Mouse (Mus musculus): ENCODE measurements around the gene Mrpl51. TPM values are rescaled to one million over a fixed set of nuclear protein-coding genes. Genes with fewer than 3 reads are reported as not detected.

Mrpl51 gene
- total RNA-seq, 1 experiment: 184 TPM

DNA sequence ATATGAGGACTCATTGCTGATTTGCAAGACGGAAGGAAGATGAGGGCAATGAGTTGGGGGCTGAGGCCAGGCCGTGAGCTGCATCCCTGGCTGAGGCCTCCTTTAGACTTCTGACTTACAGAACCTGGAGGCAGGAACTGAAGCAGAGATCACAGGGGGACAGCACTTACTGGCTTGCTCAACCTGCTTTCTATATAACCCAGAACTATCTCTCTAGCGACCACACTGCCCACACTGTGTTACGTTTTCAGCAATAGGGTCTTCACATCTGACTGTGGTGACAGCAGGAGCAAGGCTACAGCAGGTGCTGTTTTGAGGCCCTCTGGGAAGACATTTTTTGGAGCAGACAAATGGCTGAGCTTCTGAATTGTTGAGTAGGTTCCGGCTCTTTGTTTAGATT is 49.0 kb downstream of the Mrpl51 start:
- no peaks in the 10 kb centered on the region for H3K36me3 ChIP-seq (ENCODE audit: control insufficient read depth, insufficient read depth, low read length, poor library complexity, severe bottlenecking)
- TF ChIP-seq MAFK (IDR thresholded peaks at IDR 0.05; ENCODE audit: insufficient read depth, low read depth, low read length) (no peak), ZNF384 (IDR thresholded peaks at IDR 0.05; ENCODE audit: low read depth, low read length) (no peak), ZC3H11A (IDR thresholded peaks at IDR 0.05; ENCODE audit: borderline replicate concordance, low read depth, low read length) (no peak), CHD2 (IDR thresholded peaks at IDR 0.05; ENCODE audit: low read depth, low read length) (no peak), HCFC1 (IDR thresholded peaks at IDR 0.05; ENCODE audit: borderline replicate concordance, insufficient read depth, low read length) (no peak)
- in situ Hi-C loops (cut with MboI; ENCODE audit: low sequenced_read_pairs in 2 of 2, unreplicated experiment in 2 of 2): no loop called here
- no peak overlapping the region for H3K27ac ChIP-seq (ENCODE audit: insufficient read depth, low read depth, low read length, poor library complexity, severe bottlenecking)
- H3K9ac ChIP-seq (ENCODE audit: insufficient read depth, low read depth, low read length, poor library complexity, severe bottlenecking): no peak overlapping the region
- H3K9me3 ChIP-seq (ENCODE audit: control insufficient read depth, insufficient read depth, low read depth, low read length): no peaks in the 10 kb centered on the region
- peaks cover 0 to 3% of the 10 kb centered on the region in 2 experiments; a peak in 1 of 4 replicates for H3K4me1 ChIP-seq (ENCODE audit: control insufficient read depth in 2 of 2, insufficient read depth in 2 of 2, low read length in 2 of 2, poor library complexity in 1 of 2)
- DNase-seq (ENCODE audit: low read depth, low spot score): no peak
- H3K4me3 ChIP-seq (ENCODE audit: insufficient read depth in 1 of 2, low read depth in 1 of 2, low read length in 2 of 2, poor library complexity in 1 of 2, severe bottlenecking in 1 of 2): no peak overlapping the region

DNA sequence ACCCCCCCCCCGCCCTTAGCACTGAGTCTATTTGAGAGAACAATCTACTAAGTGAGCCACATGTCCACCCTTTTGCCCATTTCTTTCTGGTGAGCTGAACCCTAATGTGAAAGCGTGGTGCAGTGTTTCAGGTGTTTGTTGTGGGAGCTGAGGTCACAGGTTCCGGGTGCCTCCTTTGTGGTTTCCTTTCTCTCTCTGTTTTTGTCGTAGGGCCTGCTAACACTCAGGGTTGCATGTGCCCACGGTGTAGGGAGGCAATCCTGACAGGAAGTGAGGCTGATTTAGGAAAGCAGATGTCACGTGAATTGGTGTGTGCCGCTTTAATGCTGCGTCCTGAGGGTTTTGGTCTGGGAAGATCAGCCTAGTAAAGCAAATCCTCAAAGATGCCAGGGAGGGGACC is 50.0 kb downstream of the Mrpl51 start:
- no peak for DNase-seq (ENCODE audit: low read depth, low spot score)
- no peaks in the 10 kb centered on the region for H3K4me1 ChIP-seq (ENCODE audit: control insufficient read depth in 2 of 2, insufficient read depth in 2 of 2, low read length in 2 of 2, poor library complexity in 1 of 2)
- in situ Hi-C loops (cut with MboI; ENCODE audit: low sequenced_read_pairs in 2 of 2, unreplicated experiment in 2 of 2): no loop called here
- H3K4me3 ChIP-seq (ENCODE audit: insufficient read depth in 1 of 2, low read depth in 1 of 2, low read length in 2 of 2, poor library complexity in 1 of 2, severe bottlenecking in 1 of 2): no peak overlapping the region
- TF ChIP-seq ZC3H11A (IDR thresholded peaks at IDR 0.05; ENCODE audit: borderline replicate concordance, low read depth, low read length): no peak
- no peak for TF ChIP-seq HCFC1 (IDR thresholded peaks at IDR 0.05; ENCODE audit: borderline replicate concordance, insufficient read depth, low read length)
- TF ChIP-seq CHD2 (IDR thresholded peaks at IDR 0.05; ENCODE audit: low read depth, low read length): no peak
- TF ChIP-seq MAFK (IDR thresholded peaks at IDR 0.05; ENCODE audit: insufficient read depth, low read depth, low read length): no peak
- no peaks in the 10 kb centered on the region for H3K36me3 ChIP-seq (ENCODE audit: control insufficient read depth, insufficient read depth, low read length, poor library complexity, severe bottlenecking)
- H3K9ac ChIP-seq (ENCODE audit: insufficient read depth, low read depth, low read length, poor library complexity, severe bottlenecking): no peak overlapping the region
- no peak overlapping the region for H3K27ac ChIP-seq (ENCODE audit: insufficient read depth, low read depth, low read length, poor library complexity, severe bottlenecking)
- no peaks in the 10 kb centered on the region for H3K9me3 ChIP-seq (ENCODE audit: control insufficient read depth, insufficient read depth, low read depth, low read length)

DNA sequence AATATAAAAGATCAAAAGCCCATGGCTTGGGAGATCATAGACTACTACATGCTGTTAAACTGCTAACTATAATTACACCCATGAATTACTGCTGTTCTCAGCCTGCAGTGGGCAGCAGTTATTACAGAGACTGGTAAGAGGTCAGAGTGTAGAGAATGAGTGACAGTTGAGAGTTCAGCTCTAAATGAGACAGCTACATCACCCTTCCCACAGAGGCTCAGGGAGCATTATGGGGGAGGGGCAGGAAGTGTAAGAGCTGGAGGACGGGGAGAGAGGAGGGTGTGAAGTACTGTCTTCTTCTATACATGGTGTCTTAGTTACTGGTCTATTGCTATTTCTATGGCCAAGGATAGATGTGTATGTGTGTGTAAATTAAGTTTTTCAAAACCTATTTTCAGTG is 53.0 kb downstream of the Mrpl51 start:
- Histone ChIP-seq H3K9ac (ENCODE audit: insufficient read depth, low read depth, low read length, poor library complexity, severe bottlenecking) (no peak overlapping the region), H3K36me3 (ENCODE audit: control insufficient read depth, insufficient read depth, low read length, poor library complexity, severe bottlenecking) (no peaks in the 10 kb centered on the region), H3K9me3 (ENCODE audit: control insufficient read depth, insufficient read depth, low read depth, low read length) (no peaks in the 10 kb centered on the region), H3K4me3 (ENCODE audit: insufficient read depth in 1 of 2, low read depth in 1 of 2, low read length in 2 of 2, poor library complexity in 1 of 2, severe bottlenecking in 1 of 2) (no peak overlapping the region), H3K27ac (ENCODE audit: insufficient read depth, low read depth, low read length, poor library complexity, severe bottlenecking) (no peak overlapping the region), H3K4me1 (ENCODE audit: control insufficient read depth in 2 of 2, insufficient read depth in 2 of 2, low read length in 2 of 2, poor library complexity in 1 of 2) (no peaks in the 10 kb centered on the region)
- in situ Hi-C loops (cut with MboI; ENCODE audit: low sequenced_read_pairs in 2 of 2, unreplicated experiment in 2 of 2): no loop called here
- TF ChIP-seq MAFK (IDR thresholded peaks at IDR 0.05; ENCODE audit: insufficient read depth, low read depth, low read length): no peak
- no peak for TF ChIP-seq HCFC1 (IDR thresholded peaks at IDR 0.05; ENCODE audit: borderline replicate concordance, insufficient read depth, low read length)
- TF ChIP-seq CHD2 (IDR thresholded peaks at IDR 0.05; ENCODE audit: low read depth, low read length): no peak
- TF ChIP-seq ZNF384 (IDR thresholded peaks at IDR 0.05; ENCODE audit: low read depth, low read length): no peak
- no peak for TF ChIP-seq ZC3H11A (IDR thresholded peaks at IDR 0.05; ENCODE audit: borderline replicate concordance, low read depth, low read length)
- no peak for DNase-seq (ENCODE audit: low read depth, low spot score)

Other genes with a start within 250 kb of the Mrpl51 start
- 138 and 141 TPM in 2 replicates for gene Cops7a, start 226.3 kb upstream of the Mrpl51 start, total RNA-seq (2012; rRNA removed)
- 2.9 and 6.1 TPM in 2 replicates for gene Pianp, start 195.1 kb upstream of the Mrpl51 start, total RNA-seq (2012; rRNA removed)
- gene Zfp384, start 182.7 kb upstream of the Mrpl51 start, total RNA-seq (2012; rRNA removed): 25.1 and 25.6 TPM in 2 replicates
- 32.4 and 50.2 TPM in 2 replicates for gene Ing4, start 152.0 kb upstream of the Mrpl51 start, total RNA-seq (2012; rRNA removed)
- gene Acrbp, start 142.1 kb upstream of the Mrpl51 start, total RNA-seq (2012; rRNA removed): 9.6 and 31.2 TPM in 2 replicates
- gene Lpar5, start 123.9 kb upstream of the Mrpl51 start, total RNA-seq (2012; rRNA removed): 5.0 and 9.3 TPM in 2 replicates
- 344 and 351 TPM in 2 replicates for gene Chd4, start 95.8 kb upstream of the Mrpl51 start, total RNA-seq (2012; rRNA removed)
- 159 and 174 TPM in 2 replicates for gene Nop2, start 59.9 kb upstream of the Mrpl51 start, total RNA-seq (2012; rRNA removed)
- gene Iffo1, start 46.6 kb upstream of the Mrpl51 start, total RNA-seq (2012; rRNA removed): 15.1 and 16.5 TPM in 2 replicates
- gene Gapdh, start 25.3 kb upstream of the Mrpl51 start, total RNA-seq (2012; rRNA removed): 2,407 and 2,462 TPM in 2 replicates
- gene Ncapd2, start 100 bp upstream of the Mrpl51 start, total RNA-seq (2012; rRNA removed): 159 and 187 TPM in 2 replicates
- 3.5 and 4.6 TPM in 2 replicates for gene Vamp1, start 23.8 kb downstream of the Mrpl51 start, total RNA-seq (2012; rRNA removed)
- gene Tapbpl, start 40.1 kb downstream of the Mrpl51 start, total RNA-seq (2012; rRNA removed): 4.2 and 6.4 TPM in 2 replicates
- gene Cd27, start 45.2 kb downstream of the Mrpl51 start, total RNA-seq (2012; rRNA removed): 0.22 TPM in 1 of 2 replicates, not detected in the other
- 53.3 and 84.8 TPM in 2 replicates for gene Tuba3a, start 94.2 kb downstream of the Mrpl51 start, total RNA-seq (2012; rRNA removed)
- gene Ltbr, start 122.1 kb downstream of the Mrpl51 start, total RNA-seq (2012; rRNA removed): 8.7 and 14.3 TPM in 2 replicates
- gene Scnn1a, start 128.9 kb downstream of the Mrpl51 start, total RNA-seq (2012; rRNA removed): 0.11 and 0.31 TPM in 2 replicates
- gene Tnfrsf1a, start 157.6 kb downstream of the Mrpl51 start, total RNA-seq (2012; rRNA removed): 6.1 and 7.7 TPM in 2 replicates
- 1.1 and 1.5 TPM in 2 replicates for gene Plekhg6, start 189.0 kb downstream of the Mrpl51 start, total RNA-seq (2012; rRNA removed)

Measured in ES-E14 (cell line).